Mouse (Mus musculus): Measurements from ENCODE around the gene Rftn1.

Gene Rftn1

DNA sequence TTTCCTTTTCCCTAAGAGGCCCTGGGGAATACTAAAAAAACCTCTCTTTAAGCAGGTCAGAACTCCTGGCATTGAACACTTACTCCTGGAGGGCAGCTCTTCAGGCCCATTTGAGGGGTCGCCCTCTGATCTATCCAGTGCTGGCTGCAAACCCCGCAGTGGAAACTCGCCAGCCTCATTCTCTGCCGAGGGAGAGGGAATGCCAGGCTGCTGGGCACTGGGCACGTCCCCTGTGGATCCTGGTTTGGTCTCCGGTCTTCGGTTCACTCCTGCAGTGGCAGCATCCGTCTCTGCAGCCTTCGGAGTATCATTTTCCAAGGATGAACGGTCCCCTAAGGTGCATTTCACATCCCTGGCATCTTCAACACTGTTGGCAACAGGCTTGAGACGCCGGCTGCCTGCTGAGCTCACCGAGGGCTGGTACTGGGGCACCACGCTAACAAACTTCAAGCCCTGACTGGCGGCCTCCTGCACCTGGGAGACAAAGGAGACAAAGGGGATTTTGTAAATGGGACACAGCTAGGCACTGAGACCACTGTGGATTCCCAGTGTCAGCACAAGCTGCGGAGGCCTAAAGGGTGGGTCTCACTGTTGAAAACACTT is 135.2 kb downstream of the Rftn1 start:
- DNase-seq, result no peak

DNA sequence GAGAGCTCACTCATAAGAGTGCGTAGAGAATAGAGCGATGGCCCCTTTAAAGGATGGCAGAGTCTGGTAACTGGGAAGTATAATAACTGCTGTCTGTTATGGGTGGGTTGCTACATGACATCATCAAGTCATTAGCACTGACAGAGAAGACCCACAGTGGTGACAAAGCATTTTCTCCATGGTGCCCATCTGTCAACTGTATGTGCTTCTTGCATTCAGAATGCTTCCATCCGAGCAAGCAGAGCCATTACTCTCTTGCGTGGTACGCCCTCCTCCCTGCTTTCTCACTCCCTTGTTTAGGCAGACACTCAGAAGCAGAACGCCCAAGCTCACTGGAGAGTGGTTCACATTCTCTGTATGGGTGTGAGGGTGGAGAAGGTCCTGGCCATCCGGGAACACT is 135.9 kb downstream of the Rftn1 start:
- DNase-seq, result no peak

DNA sequence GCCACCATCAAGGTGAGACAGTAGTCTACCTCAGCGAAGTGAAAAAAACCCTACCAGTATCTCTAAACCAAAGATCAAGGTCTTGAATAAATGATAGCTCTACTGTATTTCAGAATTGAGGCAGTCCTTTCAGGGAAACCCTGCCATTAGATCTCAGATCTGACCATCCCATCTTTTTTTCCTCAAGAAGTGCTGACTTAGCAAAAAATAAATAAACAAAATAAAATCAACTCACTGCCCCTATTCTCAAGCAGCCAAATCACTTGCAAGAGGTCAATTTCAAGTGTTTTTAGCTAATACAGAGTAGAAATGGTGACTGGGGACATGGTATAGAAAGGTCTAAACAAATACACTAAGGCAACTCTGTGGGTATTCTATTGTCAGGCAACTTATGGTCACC is 136.5 kb downstream of the Rftn1 start:
- DNase-seq, result no peak

DNA sequence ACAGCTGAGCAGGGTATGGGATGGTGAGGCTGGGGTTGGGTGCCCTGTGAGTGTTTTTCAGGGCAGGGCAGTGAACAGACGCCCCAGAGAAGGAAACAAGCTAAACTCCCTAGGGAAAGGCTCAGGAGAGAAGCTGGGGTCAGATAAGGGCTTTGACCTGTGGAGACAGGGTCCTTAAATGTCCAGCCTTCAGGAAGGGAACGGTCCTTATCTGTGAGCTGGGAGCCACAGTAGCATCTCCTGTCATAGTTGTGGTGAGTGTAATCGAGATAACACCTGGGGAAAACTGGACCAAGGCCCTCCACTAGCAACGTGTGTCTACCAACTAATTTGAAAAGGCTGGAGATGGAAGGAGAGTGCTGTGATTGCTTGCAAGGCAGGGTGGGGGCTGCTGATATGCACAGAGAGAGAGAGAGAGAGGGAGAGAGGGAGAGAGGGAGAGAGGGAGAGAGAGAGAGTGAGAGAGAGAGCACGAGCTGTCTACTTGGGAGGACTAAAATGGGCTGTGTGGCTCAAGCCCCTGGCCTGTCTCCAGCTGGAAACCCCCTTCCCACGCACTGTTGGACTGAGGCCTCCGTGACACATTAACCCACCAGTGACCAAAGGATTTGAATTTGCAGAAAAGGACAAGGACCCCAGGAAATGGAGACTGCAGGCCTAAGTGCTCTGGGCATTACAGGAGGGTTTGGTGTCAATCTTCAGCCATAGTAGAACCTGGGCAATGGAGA is 137.6 kb downstream of the Rftn1 start:
- no peak for DNase-seq

DNA sequence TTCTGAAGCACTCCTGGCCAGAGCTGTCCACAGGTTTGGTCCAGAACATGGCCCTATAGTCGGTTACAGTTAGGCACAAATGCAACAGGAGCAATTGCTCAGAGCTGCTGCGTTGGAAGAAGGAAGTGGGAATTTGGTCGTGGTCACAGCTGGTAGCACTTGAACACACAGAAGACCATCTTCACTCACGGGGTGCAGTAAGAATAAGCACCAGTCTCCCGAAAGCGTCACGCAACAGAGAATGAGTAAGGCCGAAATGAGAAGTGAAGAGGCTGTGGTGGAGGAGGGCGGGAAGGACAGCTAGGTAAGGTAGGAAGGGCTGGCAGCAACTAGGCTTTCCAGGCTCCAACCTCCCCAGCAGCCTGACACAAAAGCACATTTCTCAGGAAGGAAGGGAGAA is 140.0 kb downstream of the Rftn1 start:
- DNase-seq, result peak; percentile 44

DNA sequence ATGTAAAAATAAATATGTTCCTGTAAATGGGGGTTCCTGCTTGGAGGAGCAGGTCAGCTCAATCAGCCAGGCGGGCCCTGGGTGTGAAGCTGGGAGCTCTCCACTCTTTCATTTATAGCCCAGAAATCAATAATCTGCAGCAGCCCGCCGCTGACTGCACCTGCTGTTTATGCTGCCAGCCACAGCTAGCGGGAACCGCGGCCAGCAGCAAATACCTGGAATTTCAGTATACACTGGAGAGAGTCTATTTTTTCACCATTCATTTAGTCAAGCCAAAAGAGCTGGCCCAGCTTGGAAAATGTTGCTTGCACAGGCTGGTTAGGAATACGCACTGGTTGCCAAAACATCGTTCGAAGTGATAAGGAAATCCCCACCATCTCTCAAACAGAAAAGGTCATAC is 142.3 kb downstream of the Rftn1 start:
- no peak for DNase-seq

DNA sequence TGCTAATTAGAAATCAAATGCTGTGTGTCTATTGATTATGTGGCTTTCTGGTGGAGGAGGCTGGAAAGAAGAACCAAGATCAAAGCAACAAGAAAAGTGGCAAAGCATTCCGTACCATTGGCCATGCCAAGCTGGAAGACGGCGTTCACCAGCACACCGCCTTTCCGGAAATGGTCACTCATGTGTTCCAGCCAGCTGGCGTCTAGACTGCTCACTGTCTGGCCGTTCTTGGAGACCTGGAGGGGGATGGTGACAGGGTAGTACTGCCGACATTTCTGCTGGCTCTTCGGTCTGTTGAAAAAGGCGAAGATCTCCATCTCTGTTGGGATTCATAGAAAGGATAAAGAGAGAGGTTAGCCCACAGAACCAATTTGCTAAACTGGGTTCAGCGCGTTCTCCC is 143.3 kb downstream of the Rftn1 start:
- no peak for DNase-seq

DNA sequence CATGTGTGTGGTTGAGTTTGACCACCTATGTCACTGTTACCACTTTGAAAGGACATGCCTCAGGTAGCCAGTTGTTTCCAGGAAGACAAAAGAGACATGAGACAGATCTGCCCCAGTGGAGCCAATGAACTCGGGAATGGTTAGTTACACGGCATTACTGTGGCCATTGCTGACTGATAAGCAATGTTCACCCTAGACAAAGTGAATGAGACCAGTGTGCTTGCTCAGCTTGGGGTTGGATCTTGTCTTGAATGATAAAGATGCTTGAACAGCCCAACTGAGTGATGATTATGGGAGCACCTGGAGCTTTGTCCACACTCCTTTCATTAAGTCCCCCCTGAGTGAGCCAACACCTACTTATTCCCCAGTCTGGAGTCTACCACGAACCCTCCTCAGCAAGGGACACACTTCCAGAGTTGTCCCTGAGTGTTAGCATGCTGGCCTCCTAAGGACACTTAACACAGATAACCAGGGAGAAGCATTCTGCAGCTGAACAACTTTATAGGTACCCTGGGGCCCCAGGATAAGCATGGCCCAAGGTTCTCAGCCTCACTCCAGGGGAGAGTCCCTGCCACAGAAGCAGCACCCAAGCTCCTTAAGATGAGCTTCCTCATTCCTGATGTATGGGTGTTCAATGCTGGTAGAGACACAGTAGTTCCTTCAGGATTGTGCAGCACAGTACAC is 149.6 kb downstream of the Rftn1 start:
- DNase-seq, result no peak

DNA sequence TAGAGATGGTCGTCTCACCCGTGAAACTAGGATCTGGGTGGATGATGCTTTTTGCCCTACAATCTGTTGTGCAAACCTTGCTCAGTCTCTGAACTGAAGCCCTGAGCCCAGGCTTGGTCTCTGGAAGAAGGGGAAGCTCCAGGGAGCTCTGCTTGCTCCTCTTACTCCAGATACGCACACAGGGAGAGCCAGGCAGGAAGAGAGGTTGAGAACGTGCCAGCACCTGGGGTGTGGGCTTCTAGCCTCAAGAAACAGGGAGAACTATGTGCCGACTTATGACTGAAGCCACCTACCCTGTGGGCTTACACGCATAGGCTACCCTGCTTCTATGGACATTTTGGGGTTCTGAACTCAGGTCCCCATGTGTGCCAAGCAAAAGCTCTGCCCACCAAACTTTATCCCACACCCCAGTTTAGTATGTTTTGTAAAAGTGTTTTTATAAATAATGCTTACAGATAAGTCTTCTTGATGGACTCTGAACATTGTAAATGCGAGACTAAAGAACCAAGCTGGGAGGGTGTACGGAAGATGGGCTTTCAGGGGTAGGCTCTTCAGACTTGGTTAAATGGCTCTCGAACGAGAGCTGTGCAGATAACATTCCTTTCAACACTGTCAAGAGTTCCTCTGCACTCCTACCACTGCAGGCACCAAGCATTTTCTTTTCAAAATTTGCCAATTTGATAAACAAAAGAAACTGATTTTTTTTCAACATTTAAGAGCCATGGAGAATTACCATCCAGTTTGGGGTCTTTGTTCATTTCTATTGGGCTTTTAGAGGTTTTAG is 152.4 kb downstream of the Rftn1 start:
- DNase-seq, result no peak

DNA sequence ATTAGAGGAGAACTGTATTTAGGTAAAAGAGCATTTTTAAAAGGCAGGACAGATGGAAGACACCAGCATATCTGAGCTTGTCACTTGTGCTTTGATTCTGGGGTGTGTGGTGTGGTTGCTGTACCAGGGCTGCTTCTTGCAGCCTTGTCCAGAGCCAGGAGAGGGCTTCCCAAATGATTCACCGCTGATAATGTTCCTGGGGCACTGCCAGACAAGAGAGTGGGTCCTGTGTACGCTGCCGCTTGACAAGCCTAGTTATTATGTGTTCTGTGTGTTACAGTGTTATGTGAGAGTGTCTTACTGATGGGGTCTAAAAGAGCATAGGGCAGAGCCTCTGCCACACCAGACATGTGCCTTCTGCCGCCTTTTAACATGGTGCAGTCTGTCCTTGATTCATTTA is 153.1 kb downstream of the Rftn1 start:
- no peak for DNase-seq

DNA sequence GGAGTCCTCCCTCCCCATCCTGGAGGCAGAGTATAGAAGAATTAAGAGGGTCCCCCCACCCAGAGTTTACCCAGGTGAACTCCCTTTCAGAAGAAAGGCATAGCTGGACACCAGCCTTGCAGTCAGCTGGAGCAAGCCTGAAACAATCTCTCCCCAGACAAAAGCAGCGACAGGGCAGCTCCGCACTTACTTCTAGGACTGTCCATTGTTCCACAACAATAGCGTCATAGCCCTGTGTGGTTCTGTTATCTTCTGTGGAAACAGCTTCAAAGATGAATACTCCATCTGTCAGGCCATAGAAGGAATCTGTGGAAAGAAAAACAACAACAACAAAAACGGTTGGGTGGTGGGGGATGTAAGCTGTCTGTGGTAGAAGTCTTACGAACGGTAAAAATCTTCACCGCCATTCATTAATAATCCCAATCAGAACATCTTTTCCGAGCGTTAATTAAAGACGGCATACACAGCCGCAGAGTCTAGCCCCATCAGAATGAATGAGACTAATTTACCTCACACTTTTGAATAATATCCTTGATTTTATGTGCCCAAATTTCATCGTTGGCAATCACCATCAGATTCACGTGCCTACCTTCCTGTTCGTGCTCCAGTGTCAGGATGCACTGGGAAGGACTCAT is 153.6 kb downstream of the Rftn1 start:
- DNase-seq, result no peak

DNA sequence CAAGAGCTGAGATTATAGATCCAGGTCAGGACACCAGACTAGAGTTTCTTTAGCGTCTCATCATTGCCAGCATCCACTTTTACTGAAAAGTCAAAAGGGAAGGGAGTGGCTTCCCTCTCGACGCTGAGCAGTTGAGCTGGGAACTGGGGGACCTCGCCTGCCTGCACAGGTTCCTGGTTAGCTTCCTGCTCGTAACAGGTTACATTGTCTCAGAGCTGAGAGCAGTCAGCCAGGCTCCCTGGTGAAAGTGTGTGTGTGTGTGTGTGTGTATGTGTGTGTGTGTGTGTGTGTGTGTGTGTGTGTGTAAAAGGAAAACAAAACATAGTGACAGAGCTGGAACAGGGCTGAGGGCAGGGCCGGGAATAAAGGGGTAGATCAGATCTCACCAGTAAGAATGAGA is 156.8 kb downstream of the Rftn1 start:
- DNase-seq, result peak; percentile 13

DNA sequence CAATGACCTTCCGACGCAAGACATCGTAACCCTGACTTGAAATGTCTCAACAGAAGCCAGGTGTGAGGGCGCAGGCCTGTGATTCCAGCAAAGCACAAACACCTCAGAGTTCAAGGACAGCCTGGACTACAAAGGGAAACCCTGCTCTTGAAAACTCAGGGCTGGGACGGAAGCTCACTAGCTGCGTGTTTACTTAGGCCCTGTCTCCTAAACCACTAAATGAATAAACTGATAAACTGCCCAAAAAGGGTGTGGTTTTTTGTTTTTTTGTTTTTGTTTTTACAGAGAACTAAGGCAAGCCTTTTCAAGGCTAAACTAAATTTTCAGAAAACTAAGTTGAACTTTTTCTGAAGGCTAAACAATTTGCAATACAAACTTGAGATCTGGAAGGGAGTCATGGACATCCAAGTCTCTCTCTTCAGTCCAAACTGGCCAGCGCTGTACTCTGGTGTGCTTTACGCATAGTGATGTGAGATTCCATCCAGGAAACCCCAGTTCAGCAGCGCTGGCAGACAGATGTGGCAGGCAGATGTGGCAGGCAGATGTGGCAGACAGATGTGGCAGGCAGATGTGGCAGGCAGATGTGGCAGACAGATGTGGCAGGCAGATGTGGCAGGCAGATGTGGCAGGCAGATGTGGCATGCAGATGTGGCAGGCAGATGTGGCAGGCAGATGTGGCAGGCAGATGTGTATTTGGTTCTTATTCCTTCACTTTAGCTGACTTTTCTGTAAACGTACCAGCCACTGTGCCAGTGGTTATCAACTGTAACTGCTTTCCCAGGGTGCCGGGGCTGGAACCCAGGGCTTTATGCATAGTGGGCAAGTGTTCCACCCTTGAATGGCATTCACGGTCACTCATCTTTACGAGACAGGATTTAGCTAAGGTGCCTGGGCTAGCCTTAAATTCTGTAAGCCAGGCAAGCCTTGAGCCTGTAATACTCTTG is 158.7 kb downstream of the Rftn1 start:
- no peak for DNase-seq

DNA sequence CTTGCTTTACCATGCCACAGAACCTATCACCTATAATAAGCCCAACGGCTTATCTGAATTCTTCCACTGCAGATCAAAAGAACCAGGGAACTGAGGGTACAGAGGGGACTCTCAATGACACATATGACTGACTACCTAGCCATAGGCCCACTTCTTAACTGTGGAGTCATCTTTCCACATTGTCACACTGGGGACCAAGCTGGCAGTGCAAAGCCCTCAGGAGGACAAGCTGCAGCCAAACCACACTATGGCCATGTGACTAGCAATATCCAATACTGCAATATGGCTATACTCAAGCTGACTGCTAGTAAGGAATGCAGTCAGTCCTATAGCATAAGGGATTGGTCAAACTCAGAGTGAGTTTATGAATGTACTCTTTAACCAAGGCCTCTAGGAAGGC is 164.8 kb downstream of the Rftn1 start:
- no peak for DNase-seq

DNA sequence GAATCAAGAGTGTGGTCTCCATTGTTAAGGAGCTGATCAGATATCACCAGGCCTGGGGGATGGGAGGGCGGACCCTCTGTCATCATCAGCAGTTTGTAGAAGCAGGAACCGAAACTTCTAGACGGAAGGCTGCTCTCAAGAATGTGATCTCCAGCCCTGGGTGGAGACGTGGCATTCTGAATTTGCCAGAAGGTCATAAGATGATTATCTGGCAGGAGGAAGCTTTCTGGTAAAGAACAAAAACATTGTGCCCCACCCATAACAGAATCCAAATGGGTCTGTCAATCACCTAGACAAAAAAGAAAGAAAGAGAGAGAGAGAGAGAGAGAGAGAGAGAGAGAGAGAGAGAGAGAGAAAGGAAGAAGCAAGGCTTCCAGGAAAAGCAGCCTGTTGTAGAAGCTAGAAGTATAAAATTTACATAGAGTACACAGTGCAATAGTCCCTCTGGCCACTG is 165.3 kb downstream of the Rftn1 start:
- peak; percentile 87 for DNase-seq

DNA sequence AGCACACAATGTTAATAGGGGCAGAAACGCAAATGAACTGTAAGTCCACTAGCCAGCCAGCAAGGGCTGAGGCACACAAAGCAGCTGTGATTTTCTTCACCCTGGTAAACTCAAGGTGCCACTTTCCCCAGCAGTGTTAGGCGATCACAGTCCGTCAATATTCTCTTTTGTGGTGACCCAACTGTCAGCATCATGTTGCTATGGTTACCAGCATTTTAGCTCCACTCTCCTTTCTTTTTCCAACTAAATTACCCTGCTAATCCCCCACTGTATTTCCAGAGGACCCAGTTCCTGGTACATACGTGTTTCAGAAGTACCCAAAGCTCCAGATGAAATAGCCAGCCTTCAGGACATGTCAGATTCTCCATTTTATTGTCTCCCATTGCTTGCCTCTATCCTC is 169.1 kb downstream of the Rftn1 start:
- DNase-seq, result no peak

DNA sequence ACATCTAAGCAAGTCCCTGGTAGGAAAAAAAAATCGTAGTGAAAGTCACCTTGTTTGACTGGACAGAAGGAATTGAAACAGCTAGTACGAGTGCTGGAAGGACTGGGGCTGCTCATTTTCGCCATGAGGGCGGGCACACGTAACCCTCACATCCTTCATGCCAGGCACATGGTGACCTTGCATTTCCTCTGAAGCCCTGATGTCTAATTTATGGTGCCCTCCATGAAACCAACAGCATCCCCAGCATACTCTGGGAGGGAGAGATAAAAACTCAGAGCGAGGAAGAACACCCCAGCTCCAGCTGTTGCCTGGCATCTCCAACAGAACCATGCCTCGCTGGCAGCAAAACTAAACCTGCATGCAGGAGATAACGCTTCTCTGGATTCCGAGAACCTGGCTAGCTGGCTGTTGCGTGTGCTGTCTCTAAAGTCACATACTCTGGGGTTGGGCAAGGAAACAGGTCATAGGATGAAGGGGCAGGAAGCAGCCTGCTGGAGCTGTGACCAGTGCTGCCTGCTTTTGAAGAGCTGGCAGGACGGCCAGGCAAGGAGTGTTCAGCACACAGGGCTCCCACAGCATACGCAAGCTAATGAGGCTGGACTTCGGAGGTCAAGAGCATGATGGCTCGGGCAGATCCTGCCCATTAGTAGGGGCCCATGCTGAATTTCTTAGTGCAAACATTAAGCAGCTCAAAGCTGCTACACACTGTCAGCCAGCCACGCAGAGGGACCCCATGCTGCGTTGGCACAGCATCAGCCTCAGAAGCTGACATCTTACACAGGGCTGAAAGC is 170.1 kb downstream of the Rftn1 start:
- DNase-seq, result no peak

DNA sequence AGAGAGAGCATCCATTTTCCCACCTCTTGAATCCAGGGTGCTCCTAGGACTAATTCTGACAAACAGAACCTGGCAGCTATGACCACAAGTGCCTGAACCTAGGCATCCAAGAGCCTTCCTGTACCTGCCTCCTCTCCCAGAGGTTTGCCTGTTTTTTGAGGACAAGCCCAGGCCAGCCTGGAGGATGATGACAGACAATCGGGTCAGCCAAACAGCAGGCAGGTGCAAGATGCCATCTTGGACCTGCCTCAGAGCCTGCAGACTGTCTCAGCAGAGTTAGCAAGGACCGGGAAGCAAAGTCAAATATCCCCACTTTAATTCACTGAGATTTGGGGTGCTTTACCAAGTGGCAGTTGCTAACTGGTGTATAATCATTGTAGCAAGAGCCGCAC is 170.7 kb downstream of the Rftn1 start:
- DNase-seq, result no peak

DNA sequence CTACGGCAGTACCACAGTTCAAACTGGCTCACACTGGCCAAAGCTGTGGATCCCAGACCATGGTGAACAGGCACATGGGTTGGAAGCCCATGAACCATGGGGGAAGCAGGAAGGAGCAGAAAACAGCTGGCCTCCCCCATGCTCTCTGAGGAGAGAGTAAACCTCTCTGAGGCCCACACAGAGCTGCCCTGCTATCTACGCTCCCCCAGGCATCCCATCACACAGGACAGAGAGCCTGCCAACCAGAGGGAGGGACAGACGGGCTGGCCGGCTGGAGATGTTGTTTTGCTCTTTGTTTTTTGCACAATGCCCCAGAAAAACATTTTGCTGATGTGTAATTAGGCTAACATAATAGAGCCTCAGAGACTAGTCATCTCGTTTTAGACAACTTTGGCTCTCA is 171.4 kb downstream of the Rftn1 start:
- DNase-seq, result no peak

DNA sequence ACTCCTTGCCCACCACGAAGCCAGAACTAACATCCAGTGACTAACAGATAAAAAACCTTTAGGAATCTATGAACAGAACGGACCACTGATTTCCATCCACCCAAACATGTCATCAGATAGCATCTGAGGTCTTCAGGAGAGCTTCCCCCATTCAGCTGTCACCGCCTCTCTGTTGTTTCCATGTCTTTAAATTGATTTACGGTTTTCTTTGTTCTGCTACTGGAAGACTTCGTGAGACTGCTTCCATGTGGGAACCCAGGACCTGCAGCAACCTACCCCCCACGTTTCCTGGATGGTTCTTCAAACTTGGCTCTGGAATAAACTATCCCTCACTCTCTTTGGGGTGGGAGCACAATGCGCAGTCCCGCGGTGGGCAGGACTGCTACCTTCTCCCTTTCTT is 175.8 kb downstream of the Rftn1 start:
- no peak for DNase-seq

DNA sequence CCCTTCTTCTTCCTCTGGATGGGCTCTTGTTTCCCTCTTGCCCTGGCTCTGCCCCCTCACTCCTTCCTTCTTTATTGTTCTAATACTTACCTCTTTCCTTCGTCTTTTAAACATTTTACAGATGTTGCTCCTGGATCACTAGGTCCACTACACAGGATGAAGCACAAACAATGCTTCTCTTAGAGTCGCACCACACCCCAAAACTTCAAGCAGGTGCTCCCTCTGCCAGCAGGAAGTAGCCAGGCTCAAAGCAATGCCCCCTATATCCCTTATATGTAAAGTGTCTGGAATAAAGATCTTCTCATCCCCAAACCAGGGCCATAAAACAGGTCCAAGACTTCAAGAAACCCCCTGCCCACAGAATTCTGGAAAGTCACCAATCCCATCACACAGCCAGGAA is 176.6 kb downstream of the Rftn1 start:
- DNase-seq, result no peak

Data from lung, postnatal 36 days (tissue).